27 mouse cellular contexts compared by ENCODE assay signal in the genomic region with DNA sequence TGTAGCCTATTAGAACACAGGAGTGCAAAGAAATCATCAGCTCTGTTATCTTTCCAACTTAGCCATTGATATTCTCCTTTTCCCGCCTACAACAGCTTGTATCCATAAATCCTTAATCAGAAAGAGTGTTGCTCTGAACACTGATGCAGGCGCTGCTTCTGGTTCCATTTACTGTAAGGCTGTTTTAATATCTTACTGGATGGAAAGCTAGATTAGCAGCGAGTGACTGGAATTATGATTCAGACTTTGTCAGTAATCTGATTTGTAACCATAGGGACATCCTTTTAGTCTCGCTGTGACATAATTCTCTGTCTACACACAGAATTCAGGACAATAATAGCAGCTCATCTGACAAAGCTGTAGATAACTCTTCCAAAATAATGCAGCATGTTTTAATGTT. TPM values are rescaled to one million over a fixed set of nuclear protein-coding genes. Genes with fewer than 3 reads are reported as not detected.
DNase-seq lines count a peak whose midpoint lies in the region; ATAC-seq and TF ChIP-seq lines count a peak whose summit lies in the region.
"Had no signal": no experiment of that assay in that cellular context is flagged by ENCODE, and none has a peak within 500 bp of the region (broad histone marks: within the 10 kb centered on the region; RNA-seq: fewer than 3 reads in every experiment).

No protein-coding gene starts in this region.

- H3K4me3 ChIP-seq in forebrain, embryonic 13.5 days: no peak overlapping the region
- no peak overlapping the region for H3K4me3 ChIP-seq in forebrain, postnatal 0 days (ENCODE audit: low read depth, low read length)
- H3K4me3 ChIP-seq in layer of hippocampus, adult 2 months: no peak overlapping the region
- no peak overlapping the region for H3K4me3 ChIP-seq in midbrain, embryonic 14.5 days (replicated peaks; ENCODE audit: low read depth, low read length)
- H3K4me3 ChIP-seq: forebrain, embryonic 10.5 days; heart, adult 2 months; limb, embryonic 10.5 days; liver, embryonic 15.5 days; lung, embryonic 15.5 days; myocyte; stomach, embryonic 15.5 days had no signal

- TF ChIP-seq CTCF in forebrain, postnatal 0 days (IDR thresholded peaks at IDR 0.05; ENCODE audit: low read depth): no peak
- no peak for TF ChIP-seq CTCF in layer of hippocampus, adult 2 months (conservative IDR thresholded peaks at IDR 0.05)

- WGBS in forebrain, embryonic 13.5 days: 79% methylated on average over 4 of the region's 4 CpGs
- 68% methylated on average over 4 of the region's 4 CpGs for WGBS in forebrain, postnatal 0 days
- WGBS in midbrain, embryonic 14.5 days: 35% methylated on average over 4 of the region's 4 CpGs

- H3K4me2 ChIP-seq in forebrain, embryonic 13.5 days: no peak overlapping the region
- no peak overlapping the region for H3K4me2 ChIP-seq in forebrain, postnatal 0 days (ENCODE audit: low read depth)
- H3K4me2 ChIP-seq in midbrain, embryonic 14.5 days (ENCODE audit: low read length): no peak overlapping the region
- H3K4me2 ChIP-seq: liver, embryonic 15.5 days; lung, embryonic 15.5 days; stomach, embryonic 15.5 days had no signal

- DNase-seq in forebrain, postnatal 0 days: no peak
- no peak for DNase-seq in layer of hippocampus, adult 2 months (ENCODE audit: low spot score in 2 of 2)
- no peak for DNase-seq in layer of hippocampus, postnatal 14 days (ENCODE audit: low spot score in 2 of 2)
- DNase-seq in midbrain, embryonic 14.5 days: peak; percentile 62
- DNase-seq in retina, embryonic 14.5 days (ENCODE audit: low spot score): peak; percentile 10
- no peak for DNase-seq in cerebellum, postnatal 14 days
- DNase-seq in lung, postnatal 14 days: no peak
- DNase-seq: adrenal gland, postnatal 14 days; cerebellum, adult 11-12 months; cerebellum, postnatal 10 days; gastrocnemius, postnatal 36 days; heart, adult 2 months; heart, postnatal 36 days; kidney, adult 18-20 months; liver; lung, postnatal 4 days; thymus, postnatal 25 days had no signal

- 0 out of 2 replicates have a peak overlapping the region, but pooled peaks have one; percentile 19 for H3K27ac ChIP-seq in forebrain, embryonic 13.5 days
- H3K27ac ChIP-seq in forebrain, postnatal 0 days (ENCODE audit: low read depth, low read length): no peak overlapping the region
- 0 out of 2 replicates have a peak overlapping the region, but pooled peaks have one; percentile 24 for H3K27ac ChIP-seq in layer of hippocampus, adult 2 months
- peak overlapping the region; percentile 42 for H3K27ac ChIP-seq in midbrain, embryonic 14.5 days (replicated peaks; ENCODE audit: low read depth, low read length)
- H3K27ac ChIP-seq: forebrain, embryonic 10.5 days; heart, adult 2 months; limb, embryonic 10.5 days; liver, embryonic 15.5 days; lung, embryonic 15.5 days; stomach, embryonic 15.5 days had no signal

- no peaks in the 10 kb centered on the region for H3K9me3 ChIP-seq in forebrain, embryonic 13.5 days (replicated peaks)
- H3K9me3 ChIP-seq in forebrain, postnatal 0 days (ENCODE audit: low read length): no peaks in the 10 kb centered on the region
- H3K9me3 ChIP-seq in midbrain, embryonic 14.5 days (ENCODE audit: control insufficient read depth, low read length): no peaks in the 10 kb centered on the region
- H3K9me3 ChIP-seq: forebrain, embryonic 10.5 days; limb, embryonic 10.5 days; liver, embryonic 15.5 days; lung, embryonic 15.5 days; stomach, embryonic 15.5 days had no signal

- H3K27me3 ChIP-seq in forebrain, embryonic 13.5 days: no peaks in the 10 kb centered on the region
- no peaks in the 10 kb centered on the region for H3K27me3 ChIP-seq in forebrain, postnatal 0 days (ENCODE audit: insufficient read depth, low read length)
- no peaks in the 10 kb centered on the region for H3K27me3 ChIP-seq in midbrain, embryonic 14.5 days (ENCODE audit: control insufficient read depth, insufficient read depth, low read length)
- H3K27me3 ChIP-seq: liver, embryonic 15.5 days; lung, embryonic 15.5 days; stomach, embryonic 15.5 days had no signal

- H3K36me3 ChIP-seq in forebrain, embryonic 13.5 days (ENCODE audit: poor library complexity, severe bottlenecking): 0 out of 2 replicates have a peak, but pooled peaks cover 3% of the 10 kb centered on the region
- H3K36me3 ChIP-seq in forebrain, postnatal 0 days (ENCODE audit: insufficient read depth): no peaks in the 10 kb centered on the region
- H3K36me3 ChIP-seq in midbrain, embryonic 14.5 days (ENCODE audit: control insufficient read depth, insufficient read depth, low read length): no peaks in the 10 kb centered on the region
- H3K36me3 ChIP-seq: lung, embryonic 15.5 days; stomach, embryonic 15.5 days had no signal

- peaks cover 13% of the 10 kb centered on the region for H3K4me1 ChIP-seq in forebrain, embryonic 13.5 days
- 0 out of 2 replicates have a peak, but pooled peaks cover 3% of the 10 kb centered on the region for H3K4me1 ChIP-seq in forebrain, postnatal 0 days (ENCODE audit: insufficient read depth)
- peaks cover 7% of the 10 kb centered on the region for H3K4me1 ChIP-seq in midbrain, embryonic 14.5 days (ENCODE audit: control insufficient read depth, insufficient read depth, low read length)
- H3K4me1 ChIP-seq: forebrain, embryonic 10.5 days; limb, embryonic 10.5 days; lung, embryonic 15.5 days; stomach, embryonic 15.5 days had no signal

- H3K9ac ChIP-seq in forebrain, embryonic 13.5 days: no peak overlapping the region
- H3K9ac ChIP-seq in forebrain, postnatal 0 days: no peak overlapping the region
- H3K9ac ChIP-seq in midbrain, embryonic 14.5 days (replicated peaks; ENCODE audit: low read length): no peak overlapping the region
- H3K9ac ChIP-seq: liver, embryonic 15.5 days; lung, embryonic 15.5 days; stomach, embryonic 15.5 days had no signal

- ATAC-seq in forebrain, embryonic 13.5 days: no peak
- ATAC-seq in forebrain, postnatal 0 days: no peak
- no peak for ATAC-seq in midbrain, embryonic 14.5 days (ENCODE audit: low FRiP score, low TSS enrichment)
- ATAC-seq: inflammation-experienced regulatory T-cells, adult 6 months had no signal

RNA-seq across cellular contexts. Expression of a gene that starts 41.3 kb away (rescaled TPM):
- polyA plus RNA-seq in forebrain, embryonic 13.5 days (2015; fragmentation: Nextera tagmentation; extraction: Ambion mirVana): 0.11 and 0.13 TPM in 2 replicates
- total RNA-seq in forebrain, postnatal 0 days (2014; rRNA removed): 0.46 and 1.5 TPM in 2 replicates
- 0.15 TPM in 1 of 2 replicates, not detected in the other for polyA plus RNA-seq in forebrain, postnatal 0 days (2015; fragmentation: Nextera tagmentation; extraction: Ambion mirVana)
- total RNA-seq in layer of hippocampus, adult 2 months (2021): under 1 TPM; 0.26 to 0.32 TPM
- under 1 TPM in 1 of 2 experiments, not detected in 1; 0.32 TPM for total RNA-seq in layer of hippocampus, postnatal 14 days (2021)
- polyA plus RNA-seq in midbrain, embryonic 14.5 days (2014; fragmentation: Nextera tagmentation; extraction: Ambion mirVana): 0.18 and 0.20 TPM in 2 replicates
- total RNA-seq: megakaryocyte-erythroid progenitor cell, adult 5-6 weeks; neutrophil, adult 5-6 weeks had no signal

RNA-seq across cellular contexts. Expression of a gene that starts 52.7 kb away (rescaled TPM):
- polyA plus RNA-seq in forebrain, embryonic 13.5 days (2015; fragmentation: Nextera tagmentation; extraction: Ambion mirVana): 15.9 and 18.1 TPM in 2 replicates
- 10.7 and 11.9 TPM in 2 replicates for total RNA-seq in forebrain, postnatal 0 days (2014; rRNA removed)
- polyA plus RNA-seq in forebrain, postnatal 0 days (2015; fragmentation: Nextera tagmentation; extraction: Ambion mirVana): 9.1 and 10.9 TPM in 2 replicates
- 10 to 100 TPM; 27.4 to 27.5 TPM for total RNA-seq in layer of hippocampus, adult 2 months (2021)
- total RNA-seq in layer of hippocampus, postnatal 14 days (2021): 10 to 100 TPM; 15.8 to 18.0 TPM
- 11.5 and 15.4 TPM in 2 replicates for polyA plus RNA-seq in midbrain, embryonic 14.5 days (2014; fragmentation: Nextera tagmentation; extraction: Ambion mirVana)

Comparison
In these comparisons a context has a peak if more than half of its experiments do, and no peak if none do; other contexts are left out.
1. DNase-seq: peak in midbrain, embryonic 14.5 days (single experiment) and retina, embryonic 14.5 days (single experiment); none in forebrain, postnatal 0 days (single experiment), layer of hippocampus, adult 2 months (0 of 2), layer of hippocampus, postnatal 14 days (0 of 2), cerebellum, postnatal 14 days (0 of 2) and lung, postnatal 14 days (single experiment).